Mouse (Mus musculus) neutrophil, adult 5-6 weeks (primary cell): ENCODE results near the gene Alg6. TPM values are rescaled to one million over a fixed set of nuclear protein-coding genes. Genes with fewer than 3 reads are reported as not detected.

ENCODE experiments used
- total RNA-seq: library from RNA; stranded (forward); fragments of 200-1000 nt; gene quantifications from 2 replicates; pipeline ENCODE4 v1.2.3, GENCODE M21; 2017

The Alg6 gene
- total RNA-seq, 1 experiment from 2014 or later, result 4.1 TPM

Other genes with a start within 250 kb of the Alg6 start
- not detected in 2 replicates for gene Foxd3, start 59.4 kb upstream of the Alg6 start, total RNA-seq
- gene Efcab7, start 113.5 kb downstream of the Alg6 start, total RNA-seq, result 1.8 and 9.3 TPM in 2 replicates
- gene Pgm1, start 213.8 kb downstream of the Alg6 start, total RNA-seq, result 14.1 and 14.2 TPM in 2 replicates
- gene Itgb3bp, start 214.1 kb downstream of the Alg6 start, total RNA-seq, result 5.5 and 6.4 TPM in 2 replicates